Mouse (Mus musculus): Measurements from ENCODE around the gene Casq2. TPM values are rescaled to one million over a fixed set of nuclear protein-coding genes. Genes with fewer than 3 reads are reported as not detected.

Gene Casq2
- total RNA-seq, 1 experiment = 0.54 TPM

DNA sequence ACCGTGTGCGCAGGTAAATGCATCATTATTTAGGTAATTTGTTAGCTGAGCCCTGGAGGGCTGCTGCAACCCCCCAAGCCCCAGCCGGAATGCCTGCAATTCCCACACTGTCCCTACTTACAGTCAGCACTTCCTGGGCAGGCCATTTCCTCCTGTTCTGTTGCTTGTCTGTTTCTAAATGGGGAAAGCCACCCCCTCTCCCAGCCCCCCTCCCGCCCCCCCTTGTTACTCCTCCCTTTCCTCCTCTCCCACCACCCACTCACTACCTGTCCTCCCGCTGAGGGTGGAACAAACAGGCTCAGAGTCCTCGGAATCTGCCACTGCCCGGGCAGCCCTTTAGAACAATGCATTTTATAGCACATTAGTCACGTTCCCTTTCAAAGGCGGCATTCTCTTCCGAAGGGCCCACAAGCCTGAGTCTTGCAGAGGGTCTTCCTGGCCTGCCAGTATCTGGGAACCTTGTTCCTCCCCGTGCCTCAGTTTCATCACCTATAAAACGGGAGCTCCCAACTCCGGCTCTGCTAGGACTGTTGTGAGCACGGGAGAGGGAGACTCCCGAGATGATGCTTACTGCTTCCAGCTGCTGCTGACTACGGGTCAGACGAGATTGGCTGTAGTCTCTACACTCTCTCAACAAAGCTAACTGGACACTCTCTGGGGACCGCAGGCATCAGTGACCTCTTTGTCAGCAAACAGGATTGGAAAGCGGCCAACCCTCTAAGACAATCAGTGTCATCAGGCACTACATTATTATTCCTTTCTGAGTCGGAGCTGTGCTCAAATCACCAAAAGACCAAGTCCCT lies 107.5 kb downstream of the Casq2 start:
- DNase-seq (ENCODE audit: low read depth, low spot score) = no peak
- peak overlapping the region; percentile 25; the same call in 1 of the 2 replicates for H3K27ac ChIP-seq (ENCODE audit: insufficient read depth, low read depth, low read length, poor library complexity, severe bottlenecking)
- no peaks in the 10 kb centered on the region for H3K9me3 ChIP-seq (ENCODE audit: control insufficient read depth, insufficient read depth, low read depth, low read length)
- in situ Hi-C loops (cut with MboI; ENCODE audit: low sequenced_read_pairs in 2 of 2, unreplicated experiment in 2 of 2) = no loop called here
- peaks cover 8 to 17% of the 10 kb centered on the region in 2 experiments for H3K4me1 ChIP-seq (ENCODE audit: control insufficient read depth in 2 of 2, insufficient read depth in 2 of 2, low read length in 2 of 2, poor library complexity in 1 of 2)
- H3K9ac ChIP-seq (ENCODE audit: insufficient read depth, low read depth, low read length, poor library complexity, severe bottlenecking) = peak overlapping the region; percentile 31; the same call in 1 of the 2 replicates
- TF ChIP-seq CHD2 (IDR thresholded peaks at IDR 0.05; ENCODE audit: low read depth, low read length) = no peak
- peak overlapping the region in 1 of 2 experiments; percentile 10; a peak in 1 of 4 replicates for H3K4me3 ChIP-seq (ENCODE audit: insufficient read depth in 1 of 2, low read depth in 1 of 2, low read length in 2 of 2, poor library complexity in 1 of 2, severe bottlenecking in 1 of 2)
- H3K36me3 ChIP-seq (ENCODE audit: control insufficient read depth, insufficient read depth, low read length, poor library complexity, severe bottlenecking) = peaks cover 40% of the 10 kb centered on the region

DNA sequence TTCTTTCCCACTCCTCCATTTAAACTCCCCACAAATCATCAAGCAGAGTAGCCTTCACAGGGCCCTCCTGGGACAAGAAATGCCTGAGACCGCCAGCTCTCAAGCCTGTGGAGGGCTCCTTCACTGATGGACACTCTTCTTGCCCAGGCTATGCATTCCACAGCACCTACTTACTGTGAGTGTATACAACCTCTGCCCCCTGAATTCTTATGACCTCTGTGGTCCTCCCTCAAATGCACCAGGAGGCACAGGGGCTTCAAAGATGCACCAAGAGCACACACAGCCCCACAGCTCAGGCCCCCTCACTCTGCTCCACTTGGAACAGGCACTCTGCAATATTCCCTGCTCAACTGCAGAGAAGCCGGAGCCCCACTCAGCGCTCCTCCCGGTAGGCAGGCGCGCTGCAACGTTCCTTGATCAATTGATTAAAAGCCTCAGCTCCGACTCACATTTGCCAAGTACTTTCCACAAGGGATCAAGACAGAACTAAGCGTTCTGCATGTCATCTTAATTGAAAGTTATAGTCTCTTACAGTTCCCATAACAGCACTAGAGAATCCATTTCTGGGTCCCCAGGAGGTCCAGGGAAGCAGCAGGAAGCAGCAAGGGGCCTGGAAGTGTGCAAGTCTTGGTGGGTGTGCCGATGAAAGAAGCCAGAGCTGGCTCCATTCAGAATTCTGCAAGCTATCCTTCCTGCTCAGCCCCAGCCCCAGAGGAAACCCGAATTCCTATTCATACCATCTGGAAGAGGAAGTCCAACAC lies 108.3 kb downstream of the Casq2 start:
- H3K9me3 ChIP-seq (ENCODE audit: control insufficient read depth, insufficient read depth, low read depth, low read length) = no peaks in the 10 kb centered on the region
- H3K27ac ChIP-seq (ENCODE audit: insufficient read depth, low read depth, low read length, poor library complexity, severe bottlenecking) = peak overlapping the region; percentile 25; the same call in 1 of the 2 replicates
- no peak for TF ChIP-seq ZNF384 (IDR thresholded peaks at IDR 0.05; ENCODE audit: low read depth, low read length)
- no peak for TF ChIP-seq MAFK (IDR thresholded peaks at IDR 0.05; ENCODE audit: insufficient read depth, low read depth, low read length)
- TF ChIP-seq ZC3H11A (IDR thresholded peaks at IDR 0.05; ENCODE audit: borderline replicate concordance, low read depth, low read length) = no peak
- no peak for TF ChIP-seq CHD2 (IDR thresholded peaks at IDR 0.05; ENCODE audit: low read depth, low read length)
- no peak for TF ChIP-seq HCFC1 (IDR thresholded peaks at IDR 0.05; ENCODE audit: borderline replicate concordance, insufficient read depth, low read length)
- in situ Hi-C loops (cut with MboI; ENCODE audit: low sequenced_read_pairs in 2 of 2, unreplicated experiment in 2 of 2) = no loop called here
- no peak overlapping the region for H3K9ac ChIP-seq (ENCODE audit: insufficient read depth, low read depth, low read length, poor library complexity, severe bottlenecking)
- no peak overlapping the region for H3K4me3 ChIP-seq (ENCODE audit: insufficient read depth in 1 of 2, low read depth in 1 of 2, low read length in 2 of 2, poor library complexity in 1 of 2, severe bottlenecking in 1 of 2)
- H3K4me1 ChIP-seq (ENCODE audit: control insufficient read depth in 2 of 2, insufficient read depth in 2 of 2, low read length in 2 of 2, poor library complexity in 1 of 2) = peaks cover 8 to 18% of the 10 kb centered on the region in 2 experiments
- peaks cover 38% of the 10 kb centered on the region for H3K36me3 ChIP-seq (ENCODE audit: control insufficient read depth, insufficient read depth, low read length, poor library complexity, severe bottlenecking)
- no peak for DNase-seq (ENCODE audit: low read depth, low spot score)

GRCm38 (mm10) chr3:102195762-102196161 lies 109.5 kb downstream of the Casq2 start:
- peaks cover 38% of the 10 kb centered on the region for H3K36me3 ChIP-seq (ENCODE audit: control insufficient read depth, insufficient read depth, low read length, poor library complexity, severe bottlenecking)
- H3K9me3 ChIP-seq (ENCODE audit: control insufficient read depth, insufficient read depth, low read depth, low read length) = no peaks in the 10 kb centered on the region
- no peak overlapping the region for H3K9ac ChIP-seq (ENCODE audit: insufficient read depth, low read depth, low read length, poor library complexity, severe bottlenecking)
- DNase-seq (ENCODE audit: low read depth, low spot score) = no peak
- H3K4me1 ChIP-seq (ENCODE audit: control insufficient read depth in 2 of 2, insufficient read depth in 2 of 2, low read length in 2 of 2, poor library complexity in 1 of 2) = peaks cover 11 to 24% of the 10 kb centered on the region in 2 experiments
- H3K27ac ChIP-seq (ENCODE audit: insufficient read depth, low read depth, low read length, poor library complexity, severe bottlenecking) = no peak overlapping the region
- H3K4me3 ChIP-seq (ENCODE audit: insufficient read depth in 1 of 2, low read depth in 1 of 2, low read length in 2 of 2, poor library complexity in 1 of 2, severe bottlenecking in 1 of 2) = no peak overlapping the region
- TF ChIP-seq MAFK (IDR thresholded peaks at IDR 0.05; ENCODE audit: insufficient read depth, low read depth, low read length) (no peak), ZNF384 (IDR thresholded peaks at IDR 0.05; ENCODE audit: low read depth, low read length) (no peak), ZC3H11A (IDR thresholded peaks at IDR 0.05; ENCODE audit: borderline replicate concordance, low read depth, low read length) (no peak), CHD2 (IDR thresholded peaks at IDR 0.05; ENCODE audit: low read depth, low read length) (no peak), HCFC1 (IDR thresholded peaks at IDR 0.05; ENCODE audit: borderline replicate concordance, insufficient read depth, low read length) (no peak)
- in situ Hi-C loops (cut with MboI; ENCODE audit: low sequenced_read_pairs in 2 of 2, unreplicated experiment in 2 of 2) = no loop called here

Other genes with a start within 250 kb of the Casq2 start
- 1.9 and 2.7 TPM in 2 replicates for gene Mab21l3, start 237.5 kb upstream of the Casq2 start, total RNA-seq (2012; rRNA removed)
- gene Slc22a15, start 162.0 kb upstream of the Casq2 start, total RNA-seq (2012; rRNA removed) = 0.63 and 0.76 TPM in 2 replicates
- not detected in 2 replicates for gene Nhlh2, start 76.3 kb upstream of the Casq2 start, total RNA-seq (2012; rRNA removed)
- gene Vangl1, start 118.3 kb downstream of the Casq2 start, total RNA-seq (2012; rRNA removed) = 119 and 167 TPM in 2 replicates